Mouse (Mus musculus) layer of hippocampus, adult 9-11 months (tissue): Measurements from ENCODE around the gene Sstr1.

Experiments used
- DNase-seq: peaks from one replicate; pipeline ENCODE4 v3.0.0; 2022

The Sstr1 gene

DNA sequence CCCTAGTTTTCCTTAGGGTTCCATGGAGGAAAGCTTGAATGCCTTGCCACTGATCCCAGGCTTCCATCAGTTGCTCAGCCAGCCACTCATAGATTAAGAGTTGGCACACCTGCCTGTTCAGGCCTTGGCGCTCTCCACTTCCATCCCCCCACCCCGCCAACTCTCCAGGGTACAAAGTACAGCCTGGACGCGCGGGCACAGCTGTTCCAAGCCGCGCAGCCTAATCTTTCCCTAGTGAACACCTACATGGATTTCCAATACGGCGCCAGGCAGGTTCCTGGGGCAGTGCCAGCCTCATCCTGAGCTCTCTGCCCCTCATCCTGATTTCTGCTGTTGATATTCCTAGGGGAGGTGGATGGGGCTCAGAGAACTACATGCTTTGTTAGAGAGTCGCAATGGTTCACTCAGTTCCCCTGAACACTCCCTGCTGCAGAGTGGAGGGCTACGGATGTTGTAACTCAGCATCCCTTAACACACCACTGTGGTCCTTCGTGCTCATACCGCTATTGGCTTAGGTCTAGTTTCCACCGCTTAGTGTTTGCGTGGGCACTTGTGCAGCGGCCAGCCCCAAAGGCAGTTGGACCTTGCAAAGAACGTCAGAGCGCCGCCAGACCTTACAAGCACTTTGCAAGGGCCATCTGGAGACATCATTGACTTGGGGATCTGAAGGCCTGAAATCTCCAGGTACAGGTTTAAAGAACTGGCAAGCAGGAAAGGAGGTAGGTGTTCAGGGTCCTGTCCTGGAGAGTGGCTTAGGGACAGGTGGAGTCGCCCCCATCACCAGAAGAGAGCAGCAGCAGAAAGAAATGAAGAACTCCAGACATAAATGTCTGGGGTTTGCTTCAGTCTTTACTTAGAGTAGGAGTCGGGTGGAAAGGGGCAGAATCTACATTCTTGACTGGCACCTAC, at the start of gene Sstr1:
Sstr1 (plus strand) TSS at position 610 of the 909 bp plus-strand sequence.
- DNase-seq: peak; percentile 7

DNA sequence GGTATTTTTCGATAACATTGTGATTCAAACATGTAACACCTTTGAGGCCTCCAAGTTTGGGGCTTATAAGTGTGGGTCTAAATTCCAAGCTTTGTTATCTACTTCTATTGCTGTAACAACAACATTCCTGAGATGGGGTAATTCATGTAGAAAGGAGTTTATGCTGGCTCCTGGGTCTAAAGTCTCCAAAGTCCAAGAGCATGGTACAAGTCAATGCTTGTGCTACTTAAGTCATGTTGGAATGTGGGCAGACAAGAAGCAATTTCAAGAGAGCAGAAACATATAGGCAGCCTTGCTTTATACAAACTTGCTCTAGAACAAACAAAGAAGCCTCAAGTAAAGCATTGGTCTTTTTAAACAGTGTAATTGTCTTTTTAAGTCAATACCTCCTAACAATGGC, 12.8 kb upstream of the Sstr1 start:
- DNase-seq: no peak

DNA sequence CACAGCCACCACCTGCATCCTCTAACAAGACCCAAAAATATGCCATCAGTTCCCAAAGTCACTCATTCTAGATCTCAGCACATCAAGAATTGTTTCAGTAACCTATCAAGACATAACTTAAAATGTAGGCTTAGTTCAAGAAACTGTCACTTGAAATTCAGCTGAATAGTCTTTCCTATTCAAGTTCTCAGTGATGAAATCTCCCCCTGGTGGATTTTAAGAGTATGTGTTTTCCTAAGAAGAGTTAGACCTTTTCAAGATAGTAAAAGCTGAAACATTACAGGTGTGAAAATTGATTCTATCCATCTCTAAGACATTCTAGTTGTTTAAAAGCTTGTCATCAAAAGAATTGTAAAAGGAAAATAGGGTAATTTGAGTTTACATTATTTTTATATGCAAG, 10.4 kb upstream of the Sstr1 start:
- no peak for DNase-seq

DNA sequence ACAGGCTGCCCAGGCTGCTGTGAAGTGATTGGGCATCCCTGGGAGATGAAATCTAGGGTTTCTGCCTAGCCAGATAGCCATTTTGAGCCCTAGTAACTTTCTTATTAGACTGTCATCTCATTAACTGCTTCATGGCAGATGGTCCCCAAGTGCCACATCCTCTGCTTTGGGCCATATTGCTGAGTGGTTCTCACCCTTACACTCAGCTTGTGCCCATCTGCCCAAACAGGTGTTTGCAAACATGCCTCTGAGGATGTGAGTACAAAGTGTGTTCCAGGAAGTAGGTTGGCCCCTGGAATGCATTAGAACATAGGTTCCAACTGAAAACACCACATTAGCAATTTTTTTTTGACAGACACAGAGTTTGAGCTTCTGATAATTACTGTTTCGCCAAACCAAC, 3.6 kb upstream of the Sstr1 start:
- no peak for DNase-seq

DNA sequence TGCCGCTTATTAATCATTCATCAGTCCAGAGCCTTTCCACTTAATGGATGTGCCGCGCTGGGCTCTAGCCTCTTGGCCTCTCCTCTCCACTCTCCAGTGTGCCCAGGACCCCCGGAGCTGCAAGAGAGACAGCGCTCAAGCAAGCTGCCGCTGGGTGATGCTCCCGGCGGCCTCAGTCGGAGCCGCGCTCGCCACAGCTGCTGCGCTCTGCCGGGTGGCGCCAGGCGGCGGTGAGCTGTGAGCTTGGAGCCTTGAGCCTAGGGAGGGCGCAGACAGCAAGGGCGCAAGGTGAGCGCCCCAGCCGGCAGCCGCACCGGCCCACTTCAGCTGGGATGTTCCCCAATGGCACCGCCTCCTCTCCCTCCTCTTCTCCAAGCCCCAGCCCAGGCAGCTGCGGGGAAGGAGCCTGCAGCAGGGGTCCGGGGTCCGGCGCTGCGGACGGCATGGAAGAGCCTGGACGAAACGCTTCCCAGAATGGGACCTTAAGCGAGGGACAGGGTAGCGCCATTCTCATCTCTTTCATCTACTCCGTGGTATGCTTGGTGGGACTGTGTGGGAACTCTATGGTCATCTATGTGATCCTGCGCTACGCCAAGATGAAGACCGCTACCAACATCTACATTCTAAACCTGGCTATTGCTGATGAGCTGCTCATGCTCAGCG, 820 bp downstream of the Sstr1 start:
- DNase-seq: peak; percentile 25

DNA sequence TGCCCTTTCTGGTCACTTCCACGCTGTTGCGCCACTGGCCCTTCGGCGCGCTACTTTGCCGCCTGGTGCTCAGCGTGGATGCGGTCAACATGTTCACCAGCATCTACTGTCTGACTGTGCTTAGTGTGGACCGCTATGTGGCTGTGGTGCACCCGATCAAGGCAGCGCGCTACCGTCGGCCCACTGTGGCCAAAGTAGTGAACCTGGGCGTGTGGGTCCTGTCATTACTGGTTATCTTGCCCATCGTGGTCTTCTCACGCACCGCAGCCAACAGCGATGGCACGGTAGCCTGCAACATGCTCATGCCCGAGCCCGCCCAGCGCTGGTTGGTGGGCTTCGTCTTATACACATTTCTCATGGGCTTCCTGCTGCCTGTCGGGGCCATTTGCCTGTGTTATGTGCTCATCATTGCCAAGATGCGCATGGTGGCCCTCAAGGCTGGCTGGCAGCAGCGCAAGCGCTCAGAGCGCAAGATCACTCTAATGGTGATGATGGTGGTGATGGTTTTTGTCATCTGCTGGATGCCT, 1.4 kb downstream of the Sstr1 start:
- peak; percentile 41 for DNase-seq

DNA sequence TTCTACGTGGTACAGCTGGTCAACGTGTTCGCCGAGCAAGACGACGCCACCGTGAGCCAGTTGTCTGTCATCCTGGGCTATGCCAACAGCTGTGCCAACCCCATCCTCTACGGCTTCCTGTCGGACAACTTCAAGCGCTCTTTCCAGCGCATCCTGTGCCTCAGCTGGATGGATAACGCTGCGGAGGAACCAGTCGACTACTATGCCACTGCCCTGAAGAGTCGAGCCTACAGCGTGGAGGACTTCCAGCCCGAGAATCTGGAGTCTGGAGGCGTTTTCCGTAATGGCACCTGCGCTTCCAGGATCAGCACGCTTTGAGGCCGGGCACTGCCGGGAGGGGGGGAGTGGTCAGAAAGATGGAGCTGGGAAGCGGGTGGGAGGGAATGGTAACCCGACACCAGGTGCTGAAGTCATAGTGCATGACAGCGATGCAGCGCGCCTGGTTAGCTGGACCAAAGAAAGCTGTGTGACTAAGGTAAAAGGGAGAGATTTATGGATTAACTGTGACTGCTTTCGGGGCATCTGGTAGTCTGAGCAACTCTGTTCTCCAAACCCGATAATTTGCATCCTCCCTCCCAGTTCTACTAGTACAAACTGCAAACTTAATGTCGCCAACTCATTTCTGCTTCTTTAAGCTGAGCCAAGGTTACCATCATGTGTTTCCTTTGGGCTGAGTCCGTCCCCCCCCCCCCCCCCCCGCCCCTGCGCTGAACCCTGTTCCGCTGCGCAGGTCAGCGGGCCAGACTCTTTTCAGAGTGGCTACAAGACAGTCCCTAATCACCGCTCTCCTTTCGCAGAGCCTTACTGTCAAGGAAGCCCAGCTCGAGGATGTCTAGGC, 2.1 kb downstream of the Sstr1 start:
- DNase-seq: no peak

DNA sequence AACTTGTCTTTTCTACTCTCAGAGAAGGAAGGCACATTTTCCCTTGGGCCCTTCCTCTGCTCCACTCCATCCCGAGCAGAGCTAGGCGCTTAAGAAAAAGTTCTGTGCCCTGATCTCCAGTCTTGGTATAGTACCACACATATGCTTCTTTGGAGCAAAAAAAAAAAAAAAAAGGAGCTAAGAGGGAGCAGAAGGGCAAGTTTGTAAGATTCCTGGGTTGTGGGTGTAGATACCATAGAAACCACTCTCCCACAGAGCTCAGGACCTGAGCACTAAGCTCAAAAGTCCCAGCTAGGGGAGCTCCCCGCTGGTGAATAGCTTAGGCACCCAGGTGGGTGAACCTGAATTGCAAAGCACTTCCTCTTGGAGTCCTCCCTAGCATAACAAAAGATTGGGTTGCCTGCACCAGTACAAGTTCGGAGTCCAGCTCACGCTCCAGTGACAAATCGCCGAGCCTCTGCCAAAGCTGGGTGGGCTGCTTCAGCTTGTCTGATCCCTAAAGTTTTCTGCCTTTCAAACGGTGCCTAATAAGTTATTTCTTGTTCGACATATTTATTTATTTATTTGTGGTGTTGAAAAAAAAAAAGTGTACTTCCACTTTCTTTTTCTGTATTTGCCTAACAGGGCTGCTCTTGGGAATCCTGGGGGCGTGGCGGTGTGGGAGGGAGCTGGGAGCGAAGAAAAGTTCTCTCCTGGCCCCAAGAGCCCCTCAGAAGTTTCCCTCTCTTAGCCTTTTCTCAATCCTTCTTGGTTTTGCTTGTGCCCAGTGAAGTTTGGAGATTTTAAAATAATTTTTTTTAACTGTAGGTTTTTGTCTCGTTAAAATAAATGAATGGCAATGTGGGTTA, 2.9 kb downstream of the Sstr1 start:
- DNase-seq: no peak

DNA sequence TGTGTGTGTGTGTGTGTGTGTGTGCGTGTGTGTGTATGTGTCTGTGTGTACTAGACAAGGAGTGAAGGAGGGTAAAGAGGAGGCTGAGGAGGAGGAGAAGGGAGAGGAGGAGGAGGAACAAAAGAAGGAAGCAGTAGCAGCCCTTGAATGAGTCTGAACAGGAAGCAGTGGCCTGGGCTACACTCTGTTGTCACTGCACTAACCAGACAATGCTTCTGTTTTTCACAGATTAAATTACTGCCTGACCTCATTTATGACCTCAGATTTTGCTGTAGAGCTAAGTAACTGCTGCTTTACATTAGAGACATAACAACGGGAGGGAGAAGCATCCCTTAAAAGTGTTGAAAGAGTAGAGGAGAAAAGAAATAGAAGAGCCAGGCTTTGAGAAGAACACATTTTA, 4.6 kb downstream of the Sstr1 start:
- DNase-seq: no peak

DNA sequence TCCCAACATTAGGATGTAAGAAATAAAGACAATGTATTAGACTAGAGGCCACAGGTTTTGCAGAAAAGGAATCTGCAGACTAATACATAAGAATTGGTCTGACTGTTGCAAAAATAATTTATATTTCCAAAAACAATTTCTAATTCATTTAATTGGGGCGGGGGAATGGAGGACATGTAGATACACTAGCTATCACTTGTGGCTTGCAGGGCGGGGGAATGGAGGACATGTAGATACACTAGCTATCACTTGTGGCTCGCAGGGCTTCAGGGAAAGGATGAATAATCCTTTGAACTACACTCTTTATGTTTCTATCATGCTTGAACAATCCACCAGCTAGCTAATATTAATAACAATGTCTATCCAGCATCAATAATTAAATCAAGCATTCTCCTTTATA, 7.5 kb downstream of the Sstr1 start:
- DNase-seq: no peak

DNA sequence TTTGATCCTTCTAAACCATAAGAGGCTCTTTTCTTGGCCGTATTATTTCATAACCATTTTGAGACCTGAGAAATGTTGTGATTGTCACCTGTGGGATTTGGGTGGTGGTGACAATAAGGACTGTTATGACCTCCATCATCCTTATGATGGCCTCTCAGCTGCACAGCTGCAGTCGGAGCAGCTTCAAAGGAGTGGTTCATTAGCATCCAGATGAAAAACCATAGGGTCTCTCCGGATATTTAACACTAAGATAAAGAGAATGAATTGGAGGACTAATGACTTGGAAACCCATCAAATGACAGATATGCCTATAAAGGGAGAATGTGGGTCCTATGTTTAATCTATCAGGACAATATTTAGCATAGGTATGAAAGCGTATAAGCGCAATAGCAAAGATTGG, 14.1 kb downstream of the Sstr1 start:
- no peak for DNase-seq

DNA sequence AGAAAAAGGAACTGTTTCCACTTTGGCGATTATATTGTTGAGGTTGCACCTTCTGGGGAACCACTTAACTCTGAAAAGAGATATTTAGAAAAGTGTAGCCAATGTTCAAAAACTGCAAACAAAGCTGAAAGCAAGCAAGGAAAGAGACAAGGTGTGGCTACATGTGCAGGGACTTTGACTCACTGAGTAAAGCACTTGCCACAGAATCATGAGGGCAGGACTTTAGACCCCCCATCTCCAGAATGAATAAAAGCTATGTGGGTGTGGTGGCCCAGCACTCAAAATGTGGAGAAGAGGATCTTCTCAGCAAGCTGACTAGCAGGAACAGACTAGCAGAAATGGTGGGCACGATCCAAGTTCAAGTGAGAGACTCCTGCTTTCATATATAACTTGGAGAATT, 20.9 kb downstream of the Sstr1 start:
- DNase-seq: no peak

DNA sequence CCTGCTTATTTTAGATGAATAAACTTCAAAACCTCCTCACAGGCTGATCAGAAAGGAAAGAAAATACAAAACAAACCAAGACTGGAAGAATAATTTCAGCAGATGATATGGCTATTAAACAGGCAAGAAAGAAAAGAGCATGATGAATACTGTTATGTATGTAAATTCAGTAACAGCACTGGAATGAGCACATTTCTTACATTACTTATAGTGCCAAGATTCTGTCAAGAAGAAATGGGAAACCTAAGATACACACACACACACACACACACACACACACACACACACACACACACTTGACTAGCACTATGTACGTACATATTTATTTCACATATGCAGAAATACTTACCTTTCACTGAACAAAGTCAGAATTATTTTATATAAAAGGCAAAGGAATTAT, 40.3 kb downstream of the Sstr1 start:
- DNase-seq: no peak
